Mouse (Mus musculus) spleen, adult 12 weeks (tissue): ENCODE results near the gene Hectd2.

Experiments used
- DNase-seq: peaks from one replicate; pipeline ENCODE4 v3.0.0; 2022; ENCODE audit warnings: low spot score

Hectd2 gene

GRCm38 (mm10) chr19:36564396-36564795 lies 10.0 kb downstream of the Hectd2 start:
- no peak for DNase-seq

DNA sequence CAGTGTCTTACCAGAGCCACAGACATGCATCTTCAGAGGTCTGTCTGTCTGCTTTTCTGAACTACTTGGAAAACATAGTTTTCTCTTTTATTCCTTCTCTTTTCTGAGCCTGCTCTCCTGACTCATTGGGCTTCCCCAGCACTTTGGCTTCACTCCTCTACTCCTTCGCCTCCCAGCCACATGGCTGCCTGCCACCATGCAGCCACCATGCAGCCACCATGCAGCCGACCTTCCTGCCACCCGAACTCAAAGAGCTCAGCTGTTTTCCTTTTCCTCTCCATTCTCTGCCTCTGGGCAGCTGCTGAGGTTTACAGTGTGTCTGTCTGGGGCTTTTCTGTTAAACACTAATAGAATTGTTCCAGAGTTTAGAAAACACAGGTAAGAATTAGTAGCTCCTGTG lies 19.5 kb downstream of the Hectd2 start:
- no peak for DNase-seq

- no peak for DNase-seq
Observed at GRCm38 (mm10) chr19:36575159-36575558, 20.7 kb downstream of the Hectd2 start.

GRCm38 (mm10) chr19:36580874-36581273 lies 26.4 kb downstream of the Hectd2 start:
- DNase-seq, result no peak

- no peak for DNase-seq
Observed at GRCm38 (mm10) chr19:36582116-36582515, 27.7 kb downstream of the Hectd2 start.

GRCm38 (mm10) chr19:36585505-36585904 lies 31.1 kb downstream of the Hectd2 start:
- DNase-seq, result no peak

- no peak for DNase-seq
Observed at GRCm38 (mm10) chr19:36594409-36594808, 40.0 kb downstream of the Hectd2 start.

- no peak for DNase-seq
Observed at GRCm38 (mm10) chr19:36601869-36602268, 47.4 kb downstream of the Hectd2 start.

DNA sequence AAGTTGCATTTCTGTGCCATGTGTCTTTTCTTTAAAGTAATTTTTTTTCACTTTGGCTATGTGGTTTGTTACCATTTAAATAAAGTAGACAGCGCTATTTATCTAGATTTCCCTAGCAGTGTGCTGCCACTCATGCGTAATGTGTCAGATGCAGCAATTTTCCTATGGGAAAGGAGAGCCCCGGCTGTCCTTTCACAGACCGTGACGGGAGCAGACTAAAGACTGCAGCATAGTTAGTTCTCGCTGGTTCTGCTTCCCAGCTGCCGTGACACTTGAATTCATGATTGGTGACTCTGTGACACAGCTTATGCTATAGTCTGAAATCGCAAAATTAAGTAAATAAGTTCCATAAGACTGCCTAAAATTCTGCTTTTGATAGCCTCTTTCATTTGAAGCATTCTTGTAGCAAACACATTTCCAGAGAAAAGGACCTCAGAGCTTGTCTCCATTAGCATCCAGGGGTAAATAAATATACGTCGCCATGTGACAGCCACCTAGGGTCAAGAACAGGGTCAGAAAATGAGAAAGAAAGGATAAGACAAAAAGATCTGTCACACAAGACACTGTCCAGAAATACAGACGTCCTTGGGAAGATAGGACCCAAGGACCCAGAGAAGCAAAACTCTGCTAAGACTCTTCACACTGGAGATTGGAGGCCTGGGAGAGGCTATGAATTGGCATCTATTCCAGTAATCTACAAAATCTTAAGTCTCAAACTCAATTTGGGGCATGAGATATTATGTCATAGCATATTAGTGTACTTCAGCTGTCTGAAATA lies 48.3 kb downstream of the Hectd2 start:
- no peak for DNase-seq

- no peak for DNase-seq
Observed at GRCm38 (mm10) chr19:36606270-36606669, 51.8 kb downstream of the Hectd2 start.

DNA sequence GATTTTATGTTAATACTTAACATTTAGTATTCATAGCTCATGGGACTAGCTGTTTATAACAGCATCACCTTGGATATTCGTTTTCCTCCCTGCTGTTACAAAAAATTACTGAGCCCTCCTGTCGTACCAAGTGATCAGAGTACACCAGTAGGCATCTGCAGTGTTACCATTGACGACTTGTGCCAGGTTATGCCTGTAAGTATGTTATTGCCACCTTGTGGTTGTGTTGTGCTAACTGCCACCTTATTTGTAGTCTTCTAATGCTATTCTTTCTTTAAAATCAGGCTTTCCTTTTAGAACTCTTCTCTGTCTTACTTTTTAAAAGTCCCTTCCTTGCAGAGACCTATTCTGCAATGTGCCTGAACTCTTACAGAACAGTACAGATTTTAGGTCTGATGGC lies 54.8 kb downstream of the Hectd2 start:
- DNase-seq, result no peak

DNA sequence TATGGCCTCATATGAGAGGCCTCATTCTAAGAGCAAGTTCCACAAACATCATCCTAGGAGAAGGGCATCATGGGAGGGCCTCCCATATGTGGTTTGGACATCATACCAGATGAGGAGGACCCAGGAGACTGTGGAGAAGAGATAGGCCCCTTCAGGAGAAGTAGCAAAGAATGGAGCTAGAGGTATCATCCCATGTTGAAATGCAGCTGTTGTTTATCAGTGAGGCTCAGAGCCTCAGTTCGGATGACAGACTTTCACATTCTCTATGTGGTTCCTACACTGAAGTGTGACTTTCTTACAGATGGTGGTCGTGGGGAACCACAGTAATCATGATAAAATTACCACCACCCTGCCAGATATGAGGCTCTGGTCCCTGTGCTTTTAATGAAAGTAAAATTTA lies 55.9 kb downstream of the Hectd2 start:
- DNase-seq, result no peak

DNA sequence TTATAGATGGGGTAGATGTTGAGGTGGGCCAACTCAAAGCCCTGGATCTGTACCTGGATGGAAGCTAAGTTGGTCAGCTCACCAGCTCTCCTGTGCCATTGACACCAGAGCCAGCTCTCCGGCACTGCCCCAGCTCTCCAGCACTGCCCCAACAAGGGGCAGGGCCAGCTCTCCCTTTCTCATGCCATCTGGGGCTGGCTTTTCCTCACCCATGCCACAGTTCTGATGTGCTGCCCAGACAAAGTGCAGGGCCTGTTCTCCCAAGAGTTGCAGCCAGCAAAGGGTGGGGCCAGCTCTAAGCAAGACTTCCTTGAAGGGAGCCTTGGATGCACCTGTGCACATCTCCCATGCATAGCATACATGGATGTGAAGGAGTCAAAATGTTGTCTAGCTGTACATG lies 71.5 kb downstream of the Hectd2 start:
- no peak for DNase-seq

DNA sequence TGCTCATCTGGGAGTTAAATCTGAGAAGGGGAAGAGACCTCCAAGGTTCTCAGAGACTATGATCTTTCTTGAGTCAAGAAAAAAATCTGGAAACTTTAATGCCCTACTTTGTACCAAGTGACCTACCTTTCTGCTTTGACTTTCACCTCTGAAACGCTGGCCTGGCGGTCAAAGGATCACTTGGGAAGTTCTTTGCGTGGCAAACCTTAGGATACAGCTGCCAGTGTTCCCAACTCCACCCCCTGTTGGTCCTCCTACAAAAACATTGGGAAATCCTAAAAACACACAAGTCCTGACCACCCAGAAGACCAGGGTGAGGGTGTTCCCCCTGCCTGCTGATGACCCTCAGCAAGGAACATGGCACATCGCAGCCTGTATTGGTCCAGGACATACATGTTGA lies 72.4 kb downstream of the Hectd2 start:
- no peak for DNase-seq

DNA sequence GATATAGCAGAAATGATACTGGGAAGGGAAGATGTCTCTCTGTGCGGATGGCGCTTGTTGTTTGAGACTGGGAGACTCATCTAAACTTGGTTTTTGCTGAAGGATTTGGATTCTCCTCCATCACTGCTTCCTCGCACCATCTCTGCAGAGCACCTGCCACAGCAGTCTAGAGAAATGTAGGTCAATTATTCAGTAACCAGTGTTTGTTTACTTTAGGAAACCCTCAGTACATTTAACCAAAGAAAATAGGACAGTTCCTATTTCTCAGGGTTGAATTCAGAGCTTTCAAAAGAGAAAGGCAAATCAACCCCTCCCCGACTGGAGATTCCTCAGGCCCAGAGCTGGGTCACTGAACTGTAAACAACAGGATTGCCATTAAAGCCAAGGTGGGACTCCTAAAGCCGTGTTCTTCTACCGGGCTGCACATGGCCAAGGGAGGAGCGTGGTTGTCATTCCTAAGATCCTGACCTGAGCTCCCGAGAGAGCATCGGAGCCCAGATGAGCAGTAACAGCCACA lies 75.0 kb downstream of the Hectd2 start:
- DNase-seq, result no peak

- DNase-seq, result no peak
Observed at GRCm38 (mm10) chr19:36630361-36630760, 75.9 kb downstream of the Hectd2 start.

DNA sequence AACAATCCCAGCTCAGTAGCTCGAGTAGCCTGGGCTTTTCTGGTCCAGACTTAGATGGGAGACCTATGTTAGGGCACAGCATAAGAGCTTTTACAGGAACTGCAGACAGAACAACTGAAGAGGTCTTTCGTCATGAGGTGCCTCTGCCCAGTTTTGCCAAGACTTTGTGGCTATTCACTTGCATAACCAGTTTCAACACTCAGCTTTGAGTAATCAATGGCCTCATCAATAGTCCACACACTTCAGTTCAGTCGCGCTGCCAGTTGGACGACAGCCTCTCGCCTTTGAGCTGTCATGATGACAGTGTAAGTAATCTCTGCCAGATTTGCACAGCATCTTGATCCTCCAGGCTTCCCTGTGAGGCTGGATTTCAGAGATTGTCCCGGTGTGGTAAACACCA lies 80.3 kb downstream of the Hectd2 start:
- no peak for DNase-seq

DNA sequence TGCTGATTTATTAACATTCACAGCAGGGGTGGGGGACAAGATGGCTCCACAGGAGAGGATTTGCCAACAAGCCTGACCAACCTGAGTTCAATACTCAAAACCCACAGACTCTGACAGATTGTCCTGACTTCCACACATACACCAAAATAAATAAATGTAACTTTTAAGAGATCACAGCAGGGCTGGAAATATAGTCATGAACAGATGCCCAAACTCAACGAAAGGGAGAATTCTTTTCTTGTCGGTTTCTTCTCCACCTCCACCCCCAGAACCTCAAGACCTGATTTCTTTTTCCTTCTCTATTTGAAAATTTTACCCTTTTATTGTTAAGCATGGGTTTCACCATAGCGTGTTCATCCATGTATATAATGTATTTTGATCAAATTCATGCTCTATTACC lies 82.8 kb downstream of the Hectd2 start:
- no peak for DNase-seq

- DNase-seq, result no peak
Observed at GRCm38 (mm10) chr19:36637948-36638587, 83.6 kb downstream of the Hectd2 start.

DNA sequence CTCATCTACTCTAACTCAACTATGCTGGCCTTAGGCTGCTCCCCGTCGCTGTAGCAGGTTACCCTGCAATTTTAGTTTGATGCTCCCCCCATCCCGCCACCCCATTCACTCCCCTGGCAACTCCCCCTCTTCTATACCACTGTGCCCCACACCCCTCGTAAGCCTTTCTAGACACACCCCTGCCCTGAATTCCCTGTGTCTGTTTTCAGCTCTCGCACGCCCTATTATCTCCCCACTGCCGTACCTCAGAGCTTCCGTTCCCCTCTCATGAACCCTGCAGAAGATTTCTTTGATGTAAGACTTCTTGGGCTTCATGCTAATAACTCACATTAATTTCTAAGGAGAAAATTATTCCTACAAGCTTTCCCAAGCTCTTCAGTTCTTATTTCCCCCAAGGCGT lies 84.6 kb downstream of the Hectd2 start:
- no peak for DNase-seq

- DNase-seq, result no peak
Observed at GRCm38 (mm10) chr19:36641128-36641527, 86.7 kb downstream of the Hectd2 start.

GRCm38 (mm10) chr19:36645308-36645889 lies 91.0 kb downstream of the Hectd2 start:
- no peak for DNase-seq

GRCm38 (mm10) chr19:36646132-36646828 lies 91.8 kb downstream of the Hectd2 start:
- no peak for DNase-seq
